Mouse (Mus musculus): ENCODE measurements at regions not wholly inside any gene's neighbourhood (a gene's known extent, or its start where the extent isn't known, plus 50 kb on each side); places are given as distances from the start of the nearest gene placed in this dataset.

- ChIA-PET CTCF (no interaction called here), POLR2A (interaction anchor here in 2 of 4 experiments (0.5 to 1.7 kb wide), 3 partner anchors 11 to 537 kb away, joined by 3 to 5 read pairs (median 3); no protein-coding TSS in a partner anchor)
These were observed 97.5 kb downstream of the Inhbb start for GRCm38 (mm10) chr1:119324551-119324950.

DNA sequence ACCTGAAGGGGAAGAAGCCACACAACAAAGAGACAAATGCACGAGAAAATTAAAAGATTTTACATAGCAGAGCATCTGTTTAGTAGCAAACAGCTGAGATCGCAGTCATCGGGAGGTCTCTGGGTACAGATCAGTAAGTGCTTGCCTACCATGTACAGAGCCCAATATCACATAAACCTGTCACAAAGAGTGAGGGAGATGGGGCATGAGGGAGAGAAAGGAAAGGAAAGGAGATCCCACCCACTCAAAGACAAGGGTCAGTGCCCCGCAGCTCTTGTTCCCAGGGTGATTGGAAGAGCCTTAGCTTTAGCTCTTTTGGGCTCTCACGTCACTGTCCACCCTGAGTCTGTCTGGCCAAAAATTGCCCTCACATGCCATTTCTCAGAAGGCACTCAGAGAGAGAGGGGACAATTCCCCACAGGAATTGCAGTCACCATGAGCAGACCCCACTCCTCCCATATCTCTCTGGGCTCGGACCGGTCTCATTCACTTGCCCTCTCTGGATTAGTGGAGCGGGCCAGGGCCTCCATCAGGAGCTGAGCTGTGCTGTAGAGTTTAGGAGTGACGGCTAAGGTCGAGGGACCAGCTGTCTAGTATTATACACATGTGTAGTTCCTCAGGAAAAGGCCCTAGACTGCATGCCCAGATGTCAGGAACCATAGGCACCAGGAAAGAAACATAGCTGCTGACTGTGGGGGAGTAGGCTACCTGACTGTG is 99.6 kb downstream of the Inhbb start:
- ChIA-PET POLR2A (interaction anchor here in 2 of 4 experiments (0.9 to 1.0 kb wide), 2 partner anchors 13 to 17 kb away, joined by 3 to 4 read pairs; no protein-coding TSS in a partner anchor), CTCF (interaction anchor here in 2 of 4 experiments (0.6 to 0.7 kb wide), 2 partner anchors 17 to 44 kb away, joined by 3 read pairs; no protein-coding TSS in a partner anchor)

DNA sequence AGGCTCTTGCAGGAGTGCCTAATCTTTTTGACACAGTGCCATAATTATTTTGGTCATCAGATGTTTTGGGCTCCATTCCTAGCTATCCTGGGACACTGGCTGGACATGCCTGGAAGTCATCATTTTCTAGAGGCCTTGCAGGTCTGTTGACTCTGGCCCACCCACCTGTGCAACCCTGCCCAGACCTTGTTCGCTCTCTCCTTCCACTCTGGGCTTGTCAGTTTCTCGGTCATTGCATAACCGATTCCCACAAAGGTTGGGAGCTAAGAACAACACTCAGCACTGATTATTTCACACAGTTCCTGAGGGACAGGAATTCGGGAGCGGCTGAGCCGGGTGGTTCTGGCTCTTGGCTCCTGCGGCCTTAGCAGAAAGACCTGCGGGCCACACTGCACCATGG is 100.2 kb downstream of the Inhbb start:
- CTCF ChIA-PET, result interaction anchor here in 2 of 4 experiments (0.6 to 0.7 kb wide), 2 partner anchors 17 to 43 kb away, joined by 3 read pairs; no protein-coding TSS in a partner anchor
- POLR2A ChIA-PET, result interaction anchor here in 3 of 4 experiments (0.6 to 1.0 kb wide), 3 partner anchors 12 to 272 kb away, joined by 3 to 4 read pairs (median 3); no protein-coding TSS in a partner anchor

GRCm38 (mm10) chr1:119317006-119317405 is 105.0 kb downstream of the Inhbb start:
- CTCF ChIA-PET, result no interaction called here
- POLR2A ChIA-PET, result interaction anchor here in 1 of 4 experiments (1.2 to 2.8 kb wide), 2 partner anchors 12 to 15 kb away, joined by 3 to 9 read pairs; no protein-coding TSS in a partner anchor

GRCm38 (mm10) chr1:119308719-119309365 is 113.2 kb downstream of the Inhbb start:
- ChIA-PET CTCF (interaction anchor here in 1 of 4 experiments (0.6 to 1.1 kb wide), 2 partner anchors 38 to 1508 kb away, joined by 4 to 5 read pairs; no protein-coding TSS in a partner anchor), POLR2A (interaction anchor here in 2 of 4 experiments (0.6 to 1.0 kb wide), 2 partner anchors 9 to 96 kb away, joined by 3 read pairs; no protein-coding TSS in a partner anchor)

DNA sequence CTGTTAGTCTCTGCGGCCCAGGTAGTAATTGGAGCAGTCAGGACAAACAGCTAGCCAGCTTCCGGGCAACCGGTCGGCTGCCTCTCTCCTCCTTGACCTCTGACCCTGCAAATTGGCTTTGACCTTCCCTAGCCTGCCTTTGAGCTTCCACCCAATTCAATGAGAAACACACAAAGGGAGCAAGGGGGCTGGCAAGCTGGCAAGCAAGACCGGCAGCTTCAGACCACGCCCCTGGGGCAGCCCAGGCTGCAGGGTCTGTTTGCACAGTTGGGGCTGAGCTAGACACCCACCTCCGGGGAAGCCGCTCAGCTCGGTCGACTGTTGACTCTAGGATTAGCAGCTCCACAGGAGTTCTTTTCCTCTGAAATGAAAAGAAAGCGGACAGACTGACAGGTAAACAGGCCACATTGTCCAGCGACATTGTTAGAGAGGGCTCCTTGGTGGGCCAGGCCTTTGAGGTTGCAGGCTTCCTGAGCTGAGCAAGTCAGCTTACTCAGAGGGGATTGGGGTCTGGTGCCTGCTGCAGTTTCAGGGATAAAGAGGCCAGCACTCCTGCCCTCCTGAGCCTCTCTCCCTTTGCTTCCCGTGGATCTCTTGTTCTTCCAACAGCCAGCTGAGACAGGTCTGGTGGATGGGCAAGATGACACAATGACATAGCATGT is 116.6 kb downstream of the Inhbb start:
- ChIA-PET POLR2A (interaction anchor here in 3 of 4 experiments (0.6 to 1.9 kb wide), 39 partner anchors 11 to 680 kb away, joined by 3 to 10 read pairs (median 4); partner anchors contain the start of genes Gli2 (in 2 of the 3), Tfcp2l1 (in 1 of the 3) and Tmem185b (in 1 of the 3)), CTCF (interaction anchor here in 2 of 4 experiments (0.6 to 1.4 kb wide), 8 partner anchors 17 to 507 kb away, joined by 3 to 4 read pairs (median 4); no protein-coding TSS in a partner anchor)

DNA sequence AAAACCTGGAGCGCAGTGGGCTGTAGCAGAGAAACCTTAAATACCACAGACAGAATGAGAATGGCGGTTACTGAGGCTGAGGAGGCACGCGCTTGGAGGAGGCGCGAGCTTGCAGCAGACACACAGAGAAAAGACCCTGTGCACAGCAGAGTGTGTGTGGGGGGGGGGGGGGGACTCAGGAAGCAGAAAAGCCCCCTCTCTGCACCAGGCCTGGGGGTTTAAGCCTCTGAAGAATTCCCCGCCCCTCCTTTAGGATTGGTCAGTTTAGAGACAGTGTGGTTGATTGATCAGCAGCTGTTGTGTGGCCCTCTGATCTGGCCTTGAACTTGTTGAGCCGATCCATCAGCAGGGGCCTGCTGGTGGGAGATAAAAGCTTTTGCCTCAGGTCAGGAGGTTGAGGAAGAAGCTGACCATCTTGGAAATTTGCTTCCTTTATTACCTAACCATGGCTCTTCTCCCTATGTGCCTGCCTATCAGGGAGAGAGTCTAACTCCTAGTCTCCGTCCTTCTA is 117.5 kb downstream of the Inhbb start:
- POLR2A ChIA-PET, result interaction anchor here in 3 of 4 experiments (0.6 to 1.9 kb wide), 19 partner anchors 12 to 255 kb away, joined by 3 to 10 read pairs (median 5); partner anchors contain the start of gene Gli2 (in 1 of the 3)
- CTCF ChIA-PET, result interaction anchor here in 3 of 4 experiments (0.6 to 1.2 kb wide), 3 partner anchors 24 to 288 kb away, joined by 3 to 5 read pairs (median 4); no protein-coding TSS in a partner anchor

DNA sequence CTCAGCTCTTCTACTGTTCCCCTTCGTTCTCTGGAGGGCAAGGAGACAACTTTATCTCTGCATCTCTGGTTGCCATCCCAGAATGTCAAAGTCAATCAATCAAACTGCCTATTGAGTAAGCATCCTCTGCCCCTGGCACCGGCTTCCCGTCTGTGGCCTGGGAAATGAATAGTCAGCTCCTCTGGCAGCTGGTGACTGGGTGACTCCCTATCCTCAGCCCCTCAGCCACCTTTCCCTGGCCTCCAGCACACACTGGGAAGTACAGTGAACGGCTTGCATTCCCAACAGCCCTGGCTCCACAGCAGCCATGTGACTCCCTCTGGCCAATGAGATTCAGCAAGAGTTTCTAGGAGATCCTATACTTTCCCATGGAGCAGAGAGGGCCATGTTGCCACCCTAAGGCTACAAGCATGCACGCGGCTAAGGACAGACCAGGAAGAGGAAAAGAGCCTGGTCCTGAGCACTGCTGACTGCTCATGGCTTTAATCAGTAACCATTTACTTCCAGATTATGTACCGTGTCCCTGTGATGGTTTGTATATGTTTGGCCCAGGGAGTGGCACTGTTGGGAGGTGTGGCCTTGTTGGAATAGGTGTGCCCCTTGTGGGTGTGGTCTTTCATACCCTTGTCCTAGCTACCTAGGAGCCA is 119.6 kb downstream of the Inhbb start:
- CTCF ChIA-PET, result interaction anchor here in 3 of 4 experiments (0.5 to 1.1 kb wide), 5 partner anchors 43 to 548 kb away, joined by 3 to 9 read pairs (median 6); no protein-coding TSS in a partner anchor
- POLR2A ChIA-PET, result interaction anchor here in 3 of 4 experiments (0.5 to 2.3 kb wide), 16 partner anchors 8 to 818 kb away, joined by 3 to 11 read pairs (median 3); partner anchors contain the start of genes 3110009E18Rik (in 1 of the 3) and Dbi (in 1 of the 3)

DNA sequence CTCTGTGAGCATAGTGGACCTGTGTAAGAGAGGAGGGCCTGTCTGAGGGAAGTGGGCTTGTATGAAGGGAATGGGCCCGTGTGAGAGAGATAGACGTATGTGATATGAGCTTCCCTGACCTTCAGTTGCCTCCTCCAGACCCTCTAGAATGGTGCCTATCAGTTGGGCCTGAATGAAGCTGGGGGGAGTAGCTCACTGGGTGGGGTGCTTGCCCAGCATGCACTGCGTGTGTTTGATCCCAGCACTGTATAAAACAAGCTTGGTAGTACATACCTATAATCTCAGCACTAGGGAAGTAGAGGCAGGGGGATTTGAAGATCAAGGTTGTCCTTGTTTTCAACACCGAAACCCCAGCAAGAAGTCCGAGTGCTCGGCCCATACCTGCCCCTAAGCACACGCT is 120.1 kb downstream of the Inhbb start:
- CTCF ChIA-PET, result interaction anchor here in 1 of 4 experiments (0.5 kb wide), 1 partner anchor 547 kb away, joined by 6 read pairs; no protein-coding TSS in a partner anchor
- POLR2A ChIA-PET, result interaction anchor here in 3 of 4 experiments (0.5 to 2.3 kb wide), 14 partner anchors 8 to 819 kb away, joined by 3 to 11 read pairs (median 3); partner anchors contain the start of genes 3110009E18Rik (in 1 of the 3), Dbi (in 1 of the 3) and Tmem185b (in 1 of the 3)

- ChIA-PET CTCF (no interaction called here), POLR2A (interaction anchor here in 3 of 4 experiments (0.8 to 2.3 kb wide), 8 partner anchors 8 to 819 kb away, joined by 3 to 11 read pairs (median 3); partner anchors contain the start of genes 3110009E18Rik (in 1 of the 3), Dbi (in 1 of the 3) and Tmem185b (in 1 of the 3))
These were observed 120.8 kb downstream of the Inhbb start for GRCm38 (mm10) chr1:119301258-119301657.

DNA sequence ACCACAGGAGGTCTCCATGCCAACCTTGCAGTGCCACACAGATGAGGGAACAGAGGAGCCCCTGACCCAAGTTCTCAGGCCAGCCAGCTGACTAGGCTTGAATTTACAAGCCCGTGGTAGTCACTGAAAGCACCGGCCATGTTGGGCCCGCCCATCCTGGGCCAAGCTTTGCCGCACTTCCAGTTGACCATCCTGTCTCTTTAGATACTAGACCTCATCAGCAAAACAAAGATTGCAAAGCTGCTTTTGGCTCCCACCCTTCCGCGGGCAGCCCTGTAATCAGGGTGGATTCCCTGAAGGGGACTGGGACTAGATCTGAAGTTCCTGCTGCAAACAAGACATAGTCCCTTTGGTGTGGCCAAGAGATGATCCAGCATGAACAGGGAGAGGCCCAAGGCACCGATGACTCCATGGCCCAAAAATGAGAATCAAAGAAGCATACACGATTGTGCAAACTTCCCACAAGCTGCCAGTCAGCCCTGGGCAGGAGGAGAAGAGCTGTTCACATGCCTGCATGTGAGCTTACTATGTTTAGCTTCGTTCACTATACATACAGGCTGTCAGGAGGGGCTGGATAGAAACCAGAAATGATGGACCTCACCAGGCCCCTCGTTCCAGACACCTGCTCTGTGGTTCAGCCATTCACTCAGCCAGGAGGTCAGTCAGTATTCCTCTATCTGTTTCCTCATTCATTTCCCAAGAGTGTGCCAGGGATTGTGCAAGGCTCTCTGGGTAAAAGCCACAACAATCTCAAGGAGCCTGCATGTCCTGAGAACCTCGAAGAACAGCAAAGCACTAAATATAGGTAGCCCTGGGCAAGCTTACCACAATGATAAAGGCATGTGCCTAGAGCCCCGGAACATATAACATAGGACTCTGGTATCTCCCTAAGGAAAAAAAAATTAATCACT is 122.0 kb downstream of the Inhbb start:
- CTCF ChIA-PET, result interaction anchor here in 2 of 4 experiments (0.5 to 0.7 kb wide), 2 partner anchors 57 to 217 kb away, joined by 3 read pairs; no protein-coding TSS in a partner anchor
- POLR2A ChIA-PET, result interaction anchor here in 3 of 4 experiments (0.8 to 2.3 kb wide), 7 partner anchors 8 to 841 kb away, joined by 3 to 11 read pairs (median 4); partner anchors contain the start of gene Tmem185b (in 1 of the 3)

GRCm38 (mm10) chr1:119298696-119299230 is 123.3 kb downstream of the Inhbb start:
- CTCF ChIA-PET, result interaction anchor here in 1 of 4 experiments (0.8 kb wide), 1 partner anchor 21 kb away, joined by 3 read pairs; no protein-coding TSS in a partner anchor
- POLR2A ChIA-PET, result interaction anchor here in 2 of 4 experiments (0.6 to 1.4 kb wide), 3 partner anchors 9 to 280 kb away, joined by 3 to 5 read pairs (median 3); no protein-coding TSS in a partner anchor

DNA sequence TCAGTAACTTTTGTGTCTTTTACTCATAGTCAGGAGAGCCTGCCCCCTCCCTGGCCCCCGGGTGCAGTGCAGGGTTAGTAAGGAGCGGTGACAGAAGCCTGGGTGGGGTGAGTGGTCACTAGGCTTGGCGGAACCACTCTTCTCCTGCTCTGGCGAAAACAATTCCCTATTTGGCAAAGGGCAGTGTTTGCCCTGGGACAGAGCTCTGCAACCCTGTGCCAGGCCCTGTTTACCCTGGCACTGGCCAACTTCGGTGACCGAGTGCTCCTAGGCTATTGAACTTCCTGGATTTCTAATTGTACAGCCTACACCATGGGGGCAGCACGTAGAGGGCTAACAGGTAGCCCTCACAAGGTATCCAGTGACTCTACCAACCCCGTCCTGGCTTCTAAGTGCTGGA is 126.9 kb downstream of the Inhbb start:
- ChIA-PET CTCF (interaction anchor here in 2 of 4 experiments (0.6 to 0.8 kb wide), 3 partner anchors 129 to 188 kb away, joined by 4 to 5 read pairs (median 4); no protein-coding TSS in a partner anchor), POLR2A (interaction anchor here in 3 of 4 experiments (0.7 to 1.3 kb wide), 5 partner anchors 8 to 1436 kb away, joined by 3 to 7 read pairs (median 3); no protein-coding TSS in a partner anchor)

- ChIA-PET POLR2A (interaction anchor here in 3 of 4 experiments (0.8 to 1.4 kb wide), 4 partner anchors 8 to 32 kb away, joined by 3 read pairs; no protein-coding TSS in a partner anchor), CTCF (no interaction called here)
These were observed 128.2 kb downstream of the Inhbb start for GRCm38 (mm10) chr1:119293839-119294238.

GRCm38 (mm10) chr1:119292216-119292615 is 129.8 kb downstream of the Inhbb start:
- CTCF ChIA-PET, result no interaction called here
- POLR2A ChIA-PET, result interaction anchor here (0.7 to 1.9 kb wide), 6 partner anchors 9 to 147 kb away, joined by 3 to 7 read pairs (median 6); no protein-coding TSS in a partner anchor
